In the genomic region with DNA sequence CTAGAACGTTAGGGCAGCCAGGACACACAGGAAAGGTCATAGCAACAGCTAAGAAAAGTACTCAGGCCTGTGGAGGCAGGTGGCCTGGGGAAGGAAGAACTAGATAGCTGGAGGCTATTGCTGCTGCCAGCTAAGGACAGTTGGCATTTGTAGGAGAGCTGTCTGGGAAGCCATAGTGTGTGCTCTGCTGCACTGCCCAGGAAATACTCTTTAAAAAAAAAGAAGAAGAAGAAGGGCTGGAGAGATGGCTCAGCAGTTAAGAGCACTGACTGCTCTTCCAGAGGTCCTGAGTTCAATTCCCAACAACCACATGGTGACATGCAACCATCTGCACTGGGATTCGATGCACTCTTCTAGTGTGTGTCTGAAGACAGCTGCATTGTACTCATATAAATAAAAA, we compare ENCODE assay signal across 20 mouse cellular contexts. TPM values are rescaled to one million over a fixed set of nuclear protein-coding genes. Genes with fewer than 3 reads are reported as not detected.
DNase-seq lines count a peak whose midpoint lies in the region; ATAC-seq and TF ChIP-seq lines count a peak whose summit lies in the region.
"Had no signal": no experiment of that assay in that cellular context is flagged by ENCODE, and none has a peak within 500 bp of the region (broad histone marks: within the 10 kb centered on the region; RNA-seq: fewer than 3 reads in every experiment).

No protein-coding gene starts in this region.

- no peaks in the 10 kb centered on the region for H3K9me3 ChIP-seq in liver, embryonic 12.5 days (replicated peaks)
- H3K9me3 ChIP-seq in liver, embryonic 11.5 days (ENCODE audit: control insufficient read depth, low read length) = no peaks in the 10 kb centered on the region
- no peaks in the 10 kb centered on the region for H3K9me3 ChIP-seq in intestine, embryonic 16.5 days (ENCODE audit: control insufficient read depth, low read length)
- H3K9me3 ChIP-seq: embryonic facial prominence, embryonic 15.5 days; forebrain, embryonic 13.5 days; limb, embryonic 13.5 days; neural tube, embryonic 12.5 days had no signal

- no peak for TF ChIP-seq POLR2A in cerebellum, adult 2 months (IDR thresholded peaks at IDR 0.05; ENCODE audit: borderline replicate concordance, insufficient read depth, low read length)
- TF ChIP-seq POLR2A in embryonic fibroblast, embryonic 13.5 days (IDR thresholded peaks at IDR 0.05; ENCODE audit: low read depth, low read length) = no peak
- TF ChIP-seq POLR2A in myocyte (IDR thresholded peaks at IDR 0.05; ENCODE audit: insufficient read length, low read depth) = no peak

- no peak for TF ChIP-seq CTCF in cerebellum, adult 2 months (IDR thresholded peaks at IDR 0.05; ENCODE audit: borderline replicate concordance, insufficient read depth, low read depth, low read length)
- TF ChIP-seq CTCF in embryonic fibroblast, embryonic 13.5 days (IDR thresholded peaks at IDR 0.05; ENCODE audit: borderline replicate concordance, insufficient read depth, low read length) = no peak

- H3ac ChIP-seq in myocyte (ENCODE audit: control insufficient read depth, insufficient read length) = no peak overlapping the region

- H3K9ac ChIP-seq in liver, embryonic 12.5 days = no peak overlapping the region
- H3K9ac ChIP-seq in liver, embryonic 11.5 days (ENCODE audit: low read depth, low read length) = no peak overlapping the region
- H3K9ac ChIP-seq in intestine, embryonic 16.5 days (ENCODE audit: low read depth, low read length) = no peak overlapping the region
- H3K9ac ChIP-seq: embryonic facial prominence, embryonic 15.5 days; forebrain, embryonic 13.5 days; limb, embryonic 13.5 days; lung, embryonic 14.5 days; neural tube, embryonic 12.5 days had no signal

- H3K4me2 ChIP-seq in liver, embryonic 12.5 days = no peak overlapping the region
- H3K4me2 ChIP-seq in liver, embryonic 11.5 days = no peak overlapping the region
- peak overlapping the region; percentile 29 for H3K4me2 ChIP-seq in myocyte (ENCODE audit: low read depth)
- no peak overlapping the region for H3K4me2 ChIP-seq in intestine, embryonic 16.5 days (ENCODE audit: low read depth, low read length)
- H3K4me2 ChIP-seq: embryonic facial prominence, embryonic 15.5 days; forebrain, embryonic 13.5 days; limb, embryonic 13.5 days; lung, embryonic 14.5 days; neural tube, embryonic 12.5 days had no signal

- peak in 1 of 2 experiments; percentile 28 for DNase-seq in cerebellum, adult 2 months
- no peak for DNase-seq in cerebellum, postnatal 14 days
- no peak for DNase-seq in liver, embryonic 11.5 days (ENCODE audit: low spot score)
- no peak for DNase-seq in natural killer cell, adult 2 months (ENCODE audit: low spot score in 2 of 2)
- DNase-seq: adrenal gland, postnatal 14 days; cerebellum, adult 9-11 months; embryo, embryonic 11 days; lung, embryonic 14.5 days; thymus, postnatal 14 days had no signal

- no peak overlapping the region for H3K4me3 ChIP-seq in cerebellum, adult 2 months (replicated peaks; ENCODE audit: insufficient read depth, low read depth, low read length)
- H3K4me3 ChIP-seq in liver, embryonic 12.5 days = no peak overlapping the region
- H3K4me3 ChIP-seq in liver, embryonic 11.5 days (ENCODE audit: low read depth, low read length) = no peak overlapping the region
- H3K4me3 ChIP-seq in embryonic fibroblast, embryonic 13.5 days (ENCODE audit: insufficient read depth, low read length) = no peak overlapping the region
- no peak overlapping the region for H3K4me3 ChIP-seq in myocyte
- no peak overlapping the region for H3K4me3 ChIP-seq in intestine, embryonic 16.5 days (ENCODE audit: low read length)
- H3K4me3 ChIP-seq: embryonic facial prominence, embryonic 15.5 days; forebrain, embryonic 13.5 days; limb, embryonic 13.5 days; neural tube, embryonic 12.5 days had no signal

- peaks cover 24% of the 10 kb centered on the region for H3K36me3 ChIP-seq in liver, embryonic 12.5 days
- no peaks in the 10 kb centered on the region for H3K36me3 ChIP-seq in liver, embryonic 11.5 days (ENCODE audit: control insufficient read depth, insufficient read depth, low read length)
- H3K36me3 ChIP-seq in myocyte (ENCODE audit: control insufficient read depth, insufficient read depth) = peaks cover 7% of the 10 kb centered on the region
- no peaks in the 10 kb centered on the region for H3K36me3 ChIP-seq in intestine, embryonic 16.5 days (ENCODE audit: control insufficient read depth, insufficient read depth, low read length)

- peaks cover 44% of the 10 kb centered on the region for H3K4me1 ChIP-seq in cerebellum, adult 2 months (ENCODE audit: control insufficient read depth, insufficient read depth, low read length)
- H3K4me1 ChIP-seq in liver, embryonic 12.5 days = peaks cover 74% of the 10 kb centered on the region
- peaks cover 46% of the 10 kb centered on the region for H3K4me1 ChIP-seq in liver, embryonic 11.5 days (replicated peaks; ENCODE audit: control insufficient read depth, insufficient read depth, low read length)
- H3K4me1 ChIP-seq in embryonic fibroblast, embryonic 13.5 days (ENCODE audit: control insufficient read depth, insufficient read depth, low read length) = peaks cover 13% of the 10 kb centered on the region
- H3K4me1 ChIP-seq in intestine, embryonic 16.5 days (ENCODE audit: control insufficient read depth, insufficient read depth, low read length) = peaks cover 26% of the 10 kb centered on the region
- H3K4me1 ChIP-seq: forebrain, embryonic 13.5 days; neural tube, embryonic 12.5 days had no signal

- H3K27me3 ChIP-seq in cerebellum, adult 2 months (ENCODE audit: control insufficient read depth, insufficient read depth, low read length) = no peaks in the 10 kb centered on the region
- H3K27me3 ChIP-seq in liver, embryonic 12.5 days (replicated peaks) = no peaks in the 10 kb centered on the region
- H3K27me3 ChIP-seq in liver, embryonic 11.5 days (replicated peaks; ENCODE audit: control insufficient read depth, insufficient read depth, low read length) = no peaks in the 10 kb centered on the region
- no peaks in the 10 kb centered on the region for H3K27me3 ChIP-seq in myocyte (ENCODE audit: control insufficient read depth, insufficient read depth, insufficient read length)
- no peaks in the 10 kb centered on the region for H3K27me3 ChIP-seq in intestine, embryonic 16.5 days (replicated peaks; ENCODE audit: control insufficient read depth, insufficient read depth, low read length)
- H3K27me3 ChIP-seq: embryonic facial prominence, embryonic 15.5 days; forebrain, embryonic 13.5 days; limb, embryonic 13.5 days; neural tube, embryonic 12.5 days had no signal

- WGBS in cerebellum, adult 2 months = 57% methylated on average over 2 of the region's 2 CpGs
- WGBS in liver, embryonic 12.5 days (ENCODE audit: insufficient replicate concordance) = 49% methylated on average over 2 of the region's 2 CpGs
- WGBS in liver, embryonic 11.5 days = 70% methylated on average over 2 of the region's 2 CpGs
- 71% methylated on average over 2 of the region's 2 CpGs for WGBS in intestine, embryonic 16.5 days

- H3K27ac ChIP-seq in cerebellum, adult 2 months (ENCODE audit: insufficient read depth, low read length) = peak overlapping the region; percentile 45; the same call in 1 of the 2 replicates
- peak overlapping the region; percentile 53; the same call in 1 of the 2 replicates for H3K27ac ChIP-seq in liver, embryonic 12.5 days
- no peak overlapping the region for H3K27ac ChIP-seq in liver, embryonic 11.5 days (ENCODE audit: low read depth, low read length)
- H3K27ac ChIP-seq in embryonic fibroblast, embryonic 13.5 days (ENCODE audit: insufficient read depth, low read length) = peak overlapping the region; percentile 41; the same call in 1 of the 2 replicates
- H3K27ac ChIP-seq in intestine, embryonic 16.5 days (ENCODE audit: low read length) = no peak overlapping the region
- H3K27ac ChIP-seq: embryonic facial prominence, embryonic 15.5 days; forebrain, embryonic 13.5 days; limb, embryonic 13.5 days; neural tube, embryonic 12.5 days had no signal

- peaks cover 65% of the 10 kb centered on the region for H3K79me2 ChIP-seq in myocyte (ENCODE audit: control insufficient read depth, insufficient read depth)

- ATAC-seq in liver, embryonic 12.5 days = no peak
- no peak for ATAC-seq in liver, embryonic 11.5 days (replicated peaks; ENCODE audit: low FRiP score)
- no peak for ATAC-seq in intestine, embryonic 16.5 days
- ATAC-seq: CD4-positive, CD25-positive, alpha-beta regulatory T cell, adult 4 months; forebrain, embryonic 13.5 days; inflammation-experienced regulatory T-cells, adult 6 months; midbrain, embryonic 16.5 days had no signal

TF ChIP-seq in myocyte, 11 proteins besides CTCF, POLR2A, EP300 and RAD21:
- no peak for TF ChIP-seq CEBPB (IDR thresholded peaks at IDR 0.05; ENCODE audit: insufficient read depth, poor library complexity, severe bottlenecking)
- peak in 1 of 3 experiments; percentile 39 for TF ChIP-seq MYOD1 (IDR thresholded peaks at IDR 0.05; ENCODE audit: control insufficient read depth in 1 of 3, insufficient read length in 2 of 3, low read depth in 2 of 3)

RNA-seq across cellular contexts. Expression of gene Dnm2, which starts 28.8 kb away (rescaled TPM):
- 66.9 and 68.6 TPM in 2 replicates for polyA plus RNA-seq in cerebellum, adult 2 months (2012; rRNA removed)
- polyA plus RNA-seq in liver, embryonic 12.5 days (2016; fragmentation: Nextera tagmentation; extraction: Ambion mirVana) = 72.2 and 75.5 TPM in 2 replicates
- 72.7 and 79.5 TPM in 2 replicates for polyA plus RNA-seq in liver, embryonic 11.5 days (2014; fragmentation: Nextera tagmentation; extraction: Ambion mirVana)
- 77.2 and 93.4 TPM in 2 replicates for polyA plus RNA-seq in embryonic fibroblast, embryonic 13.5 days (2011; ENCODE audit: insufficient read length, low read depth, missing spikeins)
- 157 TPM for polyA plus RNA-seq in myocyte (2012; fragmentation: generic; extraction: Trizol)
- 77.7 and 82.5 TPM in 2 replicates for polyA plus RNA-seq in intestine, embryonic 16.5 days (2015; fragmentation: Nextera tagmentation; extraction: Ambion mirVana)

RNA-seq across cellular contexts. Expression of gene Qtrt1, which starts 41.8 kb away (rescaled TPM):
- 37.5 and 39.5 TPM in 2 replicates for polyA plus RNA-seq in cerebellum, adult 2 months (2012; rRNA removed)
- 31.2 and 32.7 TPM in 2 replicates for polyA plus RNA-seq in liver, embryonic 12.5 days (2016; fragmentation: Nextera tagmentation; extraction: Ambion mirVana)
- 59.2 and 60.2 TPM in 2 replicates for polyA plus RNA-seq in liver, embryonic 11.5 days (2014; fragmentation: Nextera tagmentation; extraction: Ambion mirVana)
- polyA plus RNA-seq in embryonic fibroblast, embryonic 13.5 days (2011; ENCODE audit: insufficient read length, low read depth, missing spikeins) = 30.0 and 35.8 TPM in 2 replicates
- polyA plus RNA-seq in myocyte (2012; fragmentation: generic; extraction: Trizol) = 55.3 TPM
- 51.1 and 60.3 TPM in 2 replicates for polyA plus RNA-seq in intestine, embryonic 16.5 days (2015; fragmentation: Nextera tagmentation; extraction: Ambion mirVana)

RNA-seq across cellular contexts. Expression of gene Tmed1, which starts 56.6 kb away (rescaled TPM):
- polyA plus RNA-seq in cerebellum, adult 2 months (2012; rRNA removed) = 25.9 and 26.4 TPM in 2 replicates
- 42.8 and 44.0 TPM in 2 replicates for polyA plus RNA-seq in liver, embryonic 12.5 days (2016; fragmentation: Nextera tagmentation; extraction: Ambion mirVana)
- polyA plus RNA-seq in liver, embryonic 11.5 days (2014; fragmentation: Nextera tagmentation; extraction: Ambion mirVana) = 68.6 and 70.2 TPM in 2 replicates
- polyA plus RNA-seq in embryonic fibroblast, embryonic 13.5 days (2011; ENCODE audit: insufficient read length, low read depth, missing spikeins) = 29.6 and 32.1 TPM in 2 replicates
- 47.3 TPM for polyA plus RNA-seq in myocyte (2012; fragmentation: generic; extraction: Trizol)
- polyA plus RNA-seq in intestine, embryonic 16.5 days (2015; fragmentation: Nextera tagmentation; extraction: Ambion mirVana) = 72.6 and 79.7 TPM in 2 replicates

Comparison
In these comparisons a context has a peak if more than half of its experiments do, and no peak if none do; other contexts are left out.
1. H3K27ac ChIP-seq: peak in cerebellum, adult 2 months (single experiment), liver, embryonic 12.5 days (single experiment) and embryonic fibroblast, embryonic 13.5 days (single experiment); none in liver, embryonic 11.5 days (single experiment) and intestine, embryonic 16.5 days (single experiment).